Mouse (Mus musculus) urinary bladder, postnatal 25 days (tissue): Measurements from ENCODE around the gene Mapk8ip1.
A peak's percentile ranks its signal among the peaks of the same experiment; 100 is the strongest.
"Not testable (repeated sequence)": the region's sequence is repeated elsewhere in the genome, so short reads cannot be mapped to it uniquely, and the experiment has no call there.

Experiments
- DNase-seq: peaks from one replicate; pipeline ENCODE4 v3.0.0; 2022; ENCODE audit warnings: low spot score

The Mapk8ip1 gene

GRCm38 (mm10) chr2:92424462-92425308 lies 23.6 kb upstream of the Mapk8ip1 start:
- no peak for DNase-seq

GRCm38 (mm10) chr2:92423702-92424461 lies 22.8 kb upstream of the Mapk8ip1 start:
- peak; percentile 90 for DNase-seq

- DNase-seq, result no peak
These were observed 22.1 kb upstream of the Mapk8ip1 start for GRCm38 (mm10) chr2:92423156-92423555.

GRCm38 (mm10) chr2:92422388-92423135 lies 21.5 kb upstream of the Mapk8ip1 start:
- DNase-seq, result no peak

- DNase-seq, result no peak
These were observed 20.8 kb upstream of the Mapk8ip1 start for GRCm38 (mm10) chr2:92421723-92422387.

- DNase-seq, result no peak
These were observed 10.6 kb upstream of the Mapk8ip1 start for GRCm38 (mm10) chr2:92411705-92412104.

GRCm38 (mm10) chr2:92408309-92409045 lies 7.4 kb upstream of the Mapk8ip1 start:
- no peak for DNase-seq

- no peak for DNase-seq
These were observed 4.6 kb upstream of the Mapk8ip1 start for GRCm38 (mm10) chr2:92405687-92406086.

GRCm38 (mm10) chr2:92404737-92405136 lies 3.7 kb upstream of the Mapk8ip1 start:
- no peak for DNase-seq

- DNase-seq, result no peak
These were observed 2.8 kb upstream of the Mapk8ip1 start for GRCm38 (mm10) chr2:92403776-92404319.

GRCm38 (mm10) chr2:92402591-92403326 lies 1.7 kb upstream of the Mapk8ip1 start:
- DNase-seq, result no peak

GRCm38 (mm10) chr2:92400682-92401081 lies 381 bp downstream of the Mapk8ip1 start:
- no peak for DNase-seq

GRCm38 (mm10) chr2:92399877-92400276 lies 1.2 kb downstream of the Mapk8ip1 start:
- DNase-seq, result not testable (repeated sequence)

GRCm38 (mm10) chr2:92397436-92397835 lies 3.6 kb downstream of the Mapk8ip1 start:
- no peak for DNase-seq

GRCm38 (mm10) chr2:92395535-92395934 lies 5.5 kb downstream of the Mapk8ip1 start:
- no peak for DNase-seq

GRCm38 (mm10) chr2:92392318-92393264 lies 8.5 kb downstream of the Mapk8ip1 start:
- no peak for DNase-seq

- DNase-seq, result no peak
These were observed 9.3 kb downstream of the Mapk8ip1 start for GRCm38 (mm10) chr2:92391703-92392317.

- DNase-seq, result no peak
These were observed 9.9 kb downstream of the Mapk8ip1 start for GRCm38 (mm10) chr2:92391116-92391515.
